Mouse (Mus musculus) small intestine, adult 2 months (tissue): ENCODE measurements at regions not wholly inside any gene's neighbourhood (a gene's known extent, or its start where the extent isn't known, plus 50 kb on each side); places are given as distances from the start of the nearest gene placed in this dataset.

Experiments
- CTCF ChIP-seq: fragments of 200-500 bp; IDR thresholded peaks from 2 replicates; pipeline ENCODE4 v1.5.1; 2012; ENCODE audit warnings: low read depth, mild to moderate bottlenecking, control low read depth, inconsistent platforms, low read length, moderate library complexity, mixed read lengths; ENCODE audit not compliant: insufficient replicate concordance, insufficient read length; ENCODE audit errors: extremely low read depth
- POLR2A ChIP-seq: fragments of 200-500 bp; IDR thresholded peaks from 2 replicates; pipeline ENCODE4 v1.6.1; 2012; ENCODE audit warnings: low read depth, mild to moderate bottlenecking, control low read depth, inconsistent platforms, low read length, moderate library complexity

DNA sequence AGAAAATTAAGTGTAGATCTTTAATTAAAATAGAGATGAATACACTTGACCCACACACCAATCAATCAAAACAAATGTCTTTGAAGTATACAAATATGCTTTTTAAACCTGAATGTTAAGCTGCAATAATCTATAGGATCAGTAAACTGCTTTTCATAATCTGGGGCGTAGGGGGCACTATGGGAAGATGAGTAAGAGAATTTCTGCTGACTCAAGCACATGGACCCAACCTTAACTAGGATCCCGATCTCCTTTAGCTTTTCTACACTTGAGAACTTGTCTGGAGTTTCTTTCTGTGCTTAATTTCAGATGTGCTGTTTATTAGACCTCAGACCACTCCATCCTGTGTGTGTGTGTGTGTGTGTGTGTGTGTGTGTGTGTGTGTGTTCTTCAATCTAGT, 298.1 kb downstream of the 1700129C05Rik start:
- TF ChIP-seq CTCF, result no peak
- TF ChIP-seq POLR2A, result no peak
